Mouse (Mus musculus) liver, embryonic 12.5 days (tissue): Measurements from ENCODE around the gene Hist3h2ba. TPM values are rescaled to one million over a fixed set of nuclear protein-coding genes. Genes with fewer than 3 reads are reported as not detected.

Source experiments
- ATAC-seq: fragments of 200-750 bp; cut with Nextera tagmentation; 2 replicates; pipeline ENCODE4 v1.8.0; 2017; ENCODE audit warnings: moderate number of reproducible peaks, mild to moderate bottlenecking, moderate library complexity
- H3K27ac ChIP-seq: fragments of 300-500 bp; sonication (generic); 2 replicates; pipeline ENCODE4 v1.5.1; 2016; ENCODE audit warnings: mild to moderate bottlenecking
- H3K27me3 ChIP-seq: fragments of 300-500 bp; sonication (generic); replicated peaks from 2 replicates; pipeline ENCODE4 v1.6.1; 2016; ENCODE audit warnings: mild to moderate bottlenecking, moderate library complexity
- H3K36me3 ChIP-seq: fragments of 300-500 bp; sonication (generic); 2 replicates; pipeline ENCODE4 v1.6.1; 2016; ENCODE audit warnings: mild to moderate bottlenecking, moderate library complexity
- H3K4me1 ChIP-seq: fragments of 300-500 bp; sonication (generic); 2 replicates; pipeline ENCODE4 v1.6.1; 2016
- H3K4me2 ChIP-seq: fragments of 300-500 bp; sonication (generic); 2 replicates; pipeline ENCODE4 v1.6.1; 2016; ENCODE audit warnings: mild to moderate bottlenecking, moderate library complexity
- H3K4me3 ChIP-seq: fragments of 300-500 bp; sonication (generic); 2 replicates; pipeline ENCODE4 v1.5.1; 2016; ENCODE audit warnings: mild to moderate bottlenecking, moderate library complexity
- H3K9ac ChIP-seq: fragments of 300-500 bp; sonication (generic); 2 replicates; pipeline ENCODE4 v1.6.1; 2016; ENCODE audit warnings: mild to moderate bottlenecking, moderate library complexity
- H3K9me3 ChIP-seq: fragments of 300-500 bp; sonication (generic); replicated peaks from 2 replicates; pipeline ENCODE4 v1.6.1; 2016; ENCODE audit warnings: mild to moderate bottlenecking, moderate library complexity
- WGBS: fragments of 180-500 bp; shearing (Covaris S2); methylation state at CpG from one replicate; pipeline ENCODE4 v1.1.7; 2016; ENCODE audit not compliant: insufficient replicate concordance; 5-methylcytosine and 5-hydroxymethylcytosine counted together
- polyA plus RNA-seq: library from polyadenylated mRNA; unstranded; fragments of >200 nt; fragmentation: Nextera tagmentation; extraction: Ambion mirVana; gene quantifications from 2 replicates; pipeline ENCODE4 v1.2.1, GENCODE M21; 2016

Gene Hist3h2ba
- polyA plus RNA-seq, 1 experiment from 2014 or later: 5.7 TPM

DNA sequence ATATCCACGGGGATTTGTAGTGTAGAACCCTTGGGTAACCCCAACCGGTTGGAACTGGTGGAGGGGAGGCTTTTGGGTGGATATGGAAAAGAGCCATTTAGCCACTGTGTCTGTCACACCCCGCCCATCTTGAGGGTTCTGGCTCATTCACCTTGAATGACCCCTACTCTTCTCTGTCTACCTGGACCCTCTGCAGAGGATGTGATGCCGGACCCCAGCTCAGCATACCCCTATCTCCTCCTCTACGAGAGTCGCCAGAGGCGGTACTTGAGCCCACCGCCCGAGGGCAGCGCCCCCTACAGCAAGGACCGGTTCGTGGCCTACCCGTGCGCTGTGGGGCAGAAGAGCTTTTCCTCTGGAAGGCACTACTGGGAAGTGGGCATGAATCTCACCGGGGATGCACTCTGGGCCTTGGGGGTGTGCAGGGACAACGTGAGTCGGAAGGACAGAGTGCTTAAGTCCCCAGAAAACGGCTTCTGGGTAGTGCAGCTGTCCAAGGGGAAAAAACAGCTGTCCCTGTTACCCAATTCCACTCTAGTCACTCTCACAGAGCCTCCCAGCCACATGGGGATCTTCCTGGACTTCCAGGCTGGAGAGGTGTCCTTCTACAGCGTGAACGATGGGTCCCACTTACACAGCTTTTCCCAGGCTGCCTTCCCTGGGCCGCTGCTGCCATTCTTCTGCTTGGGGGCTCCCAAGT is 22.3 kb downstream of the Hist3h2ba start:
- no peaks in the 10 kb centered on the region for H3K9me3 ChIP-seq
- H3K27ac ChIP-seq: no peak overlapping the region; the same call in 1 of the 2 replicates
- peaks cover 50% of the 10 kb centered on the region for H3K36me3 ChIP-seq
- WGBS: 83% methylated on average over 21 of the region's 21 CpGs
- H3K27me3 ChIP-seq: no peaks in the 10 kb centered on the region
- peaks cover 54% of the 10 kb centered on the region for H3K4me1 ChIP-seq
- no peak for ATAC-seq
- no peak overlapping the region for H3K4me2 ChIP-seq
- H3K9ac ChIP-seq: no peak overlapping the region
- no peak overlapping the region for H3K4me3 ChIP-seq

- H3K4me3 ChIP-seq: no peak overlapping the region
- H3K9me3 ChIP-seq: no peaks in the 10 kb centered on the region
- no peak overlapping the region for H3K4me2 ChIP-seq
- no peak overlapping the region; the same call in 1 of the 2 replicates for H3K27ac ChIP-seq
- peaks cover 50% of the 10 kb centered on the region for H3K36me3 ChIP-seq
- WGBS: 90% methylated on average over 3 of the region's 3 CpGs
- H3K9ac ChIP-seq: no peak overlapping the region
- ATAC-seq: no peak
- H3K27me3 ChIP-seq: no peaks in the 10 kb centered on the region
- H3K4me1 ChIP-seq: peaks cover 49% of the 10 kb centered on the region
Observed at GRCm38 (mm10) chr11:58971796-58972195, 23.1 kb downstream of the Hist3h2ba start.

DNA sequence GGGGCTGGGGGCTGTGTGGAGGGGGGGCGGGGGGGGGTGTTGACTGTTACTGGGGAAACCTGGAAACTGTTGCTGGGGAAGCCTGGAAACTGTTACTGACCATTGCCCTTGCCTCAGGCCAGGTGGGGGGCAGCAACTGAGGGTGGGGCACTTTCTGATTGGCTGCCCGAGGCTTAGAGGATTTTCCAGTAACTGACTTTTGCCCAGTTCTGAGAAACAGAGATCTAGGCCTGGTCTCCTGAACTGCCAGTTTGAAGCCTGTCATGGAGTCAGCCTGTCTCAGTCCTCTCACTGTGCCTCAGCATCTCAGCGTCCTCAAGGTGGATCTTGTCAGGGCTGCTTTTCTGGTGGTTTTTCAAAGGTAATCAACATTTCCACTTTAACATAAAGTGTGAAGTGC is 25.7 kb downstream of the Hist3h2ba start:
- Histone ChIP-seq H3K27ac (no peak overlapping the region), H3K4me2 (no peak overlapping the region), H3K27me3 (no peaks in the 10 kb centered on the region), H3K4me1 (peaks cover 50% of the 10 kb centered on the region), H3K9me3 (no peaks in the 10 kb centered on the region), H3K4me3 (no peak overlapping the region), H3K36me3 (peaks cover 42% of the 10 kb centered on the region), H3K9ac (no peak overlapping the region)
- ATAC-seq: no peak
- WGBS: 55% methylated on average over 3 of the region's 3 CpGs

DNA sequence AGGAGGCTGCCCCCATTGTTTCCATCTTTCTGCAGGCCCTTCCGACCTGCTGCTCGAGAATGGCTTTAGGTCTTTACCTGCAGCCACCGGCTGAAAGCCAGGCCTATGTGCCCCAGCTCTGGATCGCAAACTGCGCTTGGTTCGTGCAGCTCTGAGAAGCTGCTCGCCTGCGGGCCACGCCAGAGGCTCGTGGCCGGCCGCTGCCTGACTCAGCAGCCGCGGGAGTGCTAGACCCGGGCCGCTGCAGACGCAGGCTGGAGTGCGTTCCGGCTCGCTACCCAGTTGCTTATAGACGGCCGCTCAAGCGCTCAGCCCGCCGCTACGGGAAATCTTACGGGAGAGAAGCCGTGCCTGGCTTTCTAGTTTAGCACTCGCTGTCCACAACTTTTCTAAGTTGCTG is 28.4 kb downstream of the Hist3h2ba start:
- ATAC-seq: peak; percentile 65
- Histone ChIP-seq H3K4me3 (peak overlapping the region; percentile 96), H3K9ac (peak overlapping the region; percentile 95), H3K27me3 (no peaks in the 10 kb centered on the region), H3K9me3 (no peaks in the 10 kb centered on the region), H3K36me3 (peaks cover 35% of the 10 kb centered on the region), H3K4me1 (peaks cover 66% of the 10 kb centered on the region), H3K4me2 (peak overlapping the region; percentile 91), H3K27ac (peak overlapping the region; percentile 88)
- under 1% methylated on average over 29 of the region's 29 CpGs for WGBS

- ATAC-seq: peak; percentile 25; the same call in 1 of the 2 replicates
- Histone ChIP-seq H3K27ac (peak overlapping the region; percentile 88), H3K4me3 (peak overlapping the region; percentile 96), H3K9me3 (no peaks in the 10 kb centered on the region), H3K4me2 (peak overlapping the region; percentile 91), H3K36me3 (peaks cover 35% of the 10 kb centered on the region), H3K4me1 (peaks cover 70% of the 10 kb centered on the region), H3K9ac (peak overlapping the region; percentile 95), H3K27me3 (no peaks in the 10 kb centered on the region)
- under 1% methylated on average over 21 of the region's 21 CpGs for WGBS
Observed at GRCm38 (mm10) chr11:58977607-58978026, 28.9 kb downstream of the Hist3h2ba start.

GRCm38 (mm10) chr11:58978027-58978705 is 29.4 kb downstream of the Hist3h2ba start, which contains the start of gene Trim11:
TSS of gene Trim11 (plus strand) at chr11:58978093.
- peak within 1 kb of the TSS; percentile 96 for H3K4me3 ChIP-seq
- peak within 1 kb of the TSS; percentile 88 for H3K27ac ChIP-seq
- peaks cover 40% of the 10 kb centered on the region for H3K36me3 ChIP-seq
- no peaks in the 10 kb centered on the region for H3K27me3 ChIP-seq
- H3K9ac ChIP-seq: peak within 1 kb of the TSS; percentile 95
- peaks cover 73% of the 10 kb centered on the region for H3K4me1 ChIP-seq
- WGBS: 1% methylated on average over 64 of the region's 64 CpGs
- peak within 1 kb of the TSS; percentile 91 for H3K4me2 ChIP-seq
- H3K9me3 ChIP-seq: no peaks in the 10 kb centered on the region
- ATAC-seq: peak; percentile 65

- 1% methylated on average over 5 of the region's 5 CpGs for WGBS
- no peaks in the 10 kb centered on the region for H3K9me3 ChIP-seq
- peak overlapping the region; percentile 88 for H3K27ac ChIP-seq
- H3K4me3 ChIP-seq: peak overlapping the region; percentile 96
- H3K9ac ChIP-seq: peak overlapping the region; percentile 95
- H3K27me3 ChIP-seq: no peaks in the 10 kb centered on the region
- H3K4me2 ChIP-seq: peak overlapping the region; percentile 91
- peaks cover 72% of the 10 kb centered on the region for H3K4me1 ChIP-seq
- peaks cover 44% of the 10 kb centered on the region for H3K36me3 ChIP-seq
- no peak for ATAC-seq
Observed at GRCm38 (mm10) chr11:58978706-58979030, 29.9 kb downstream of the Hist3h2ba start.

- H3K9ac ChIP-seq: peak overlapping the region; percentile 95
- peak overlapping the region; percentile 91 for H3K4me2 ChIP-seq
- 17% methylated on average over 3 of the region's 3 CpGs for WGBS
- no peaks in the 10 kb centered on the region for H3K27me3 ChIP-seq
- ATAC-seq: no peak
- peaks cover 49% of the 10 kb centered on the region for H3K36me3 ChIP-seq
- peak overlapping the region; percentile 88; the same call in 1 of the 2 replicates for H3K27ac ChIP-seq
- H3K4me3 ChIP-seq: peak overlapping the region; percentile 96
- H3K9me3 ChIP-seq: no peaks in the 10 kb centered on the region
- peaks cover 67% of the 10 kb centered on the region for H3K4me1 ChIP-seq
Observed at GRCm38 (mm10) chr11:58979183-58979582, 30.5 kb downstream of the Hist3h2ba start.

GRCm38 (mm10) chr11:58979661-58980060 is 30.9 kb downstream of the Hist3h2ba start:
- H3K4me1 ChIP-seq: peaks cover 62% of the 10 kb centered on the region
- peak overlapping the region; percentile 95 for H3K9ac ChIP-seq
- H3K4me2 ChIP-seq: peak overlapping the region; percentile 91
- ATAC-seq: no peak
- H3K36me3 ChIP-seq: peaks cover 49% of the 10 kb centered on the region
- peak overlapping the region; percentile 42 for H3K27ac ChIP-seq
- H3K9me3 ChIP-seq: no peaks in the 10 kb centered on the region
- no peaks in the 10 kb centered on the region for H3K27me3 ChIP-seq
- WGBS: 66% methylated on average over 7 of the region's 7 CpGs
- H3K4me3 ChIP-seq: peak overlapping the region; percentile 96

GRCm38 (mm10) chr11:58980381-58980990 is 31.8 kb downstream of the Hist3h2ba start:
- Histone ChIP-seq H3K9ac (no peak overlapping the region), H3K9me3 (no peaks in the 10 kb centered on the region), H3K4me1 (peaks cover 63% of the 10 kb centered on the region), H3K4me2 (peak overlapping the region; percentile 91), H3K4me3 (no peak overlapping the region; the same call in 1 of the 2 replicates), H3K27ac (no peak overlapping the region), H3K27me3 (no peaks in the 10 kb centered on the region), H3K36me3 (peaks cover 53% of the 10 kb centered on the region)
- no peak for ATAC-seq
- 70% methylated on average over 5 of the region's 5 CpGs for WGBS

DNA sequence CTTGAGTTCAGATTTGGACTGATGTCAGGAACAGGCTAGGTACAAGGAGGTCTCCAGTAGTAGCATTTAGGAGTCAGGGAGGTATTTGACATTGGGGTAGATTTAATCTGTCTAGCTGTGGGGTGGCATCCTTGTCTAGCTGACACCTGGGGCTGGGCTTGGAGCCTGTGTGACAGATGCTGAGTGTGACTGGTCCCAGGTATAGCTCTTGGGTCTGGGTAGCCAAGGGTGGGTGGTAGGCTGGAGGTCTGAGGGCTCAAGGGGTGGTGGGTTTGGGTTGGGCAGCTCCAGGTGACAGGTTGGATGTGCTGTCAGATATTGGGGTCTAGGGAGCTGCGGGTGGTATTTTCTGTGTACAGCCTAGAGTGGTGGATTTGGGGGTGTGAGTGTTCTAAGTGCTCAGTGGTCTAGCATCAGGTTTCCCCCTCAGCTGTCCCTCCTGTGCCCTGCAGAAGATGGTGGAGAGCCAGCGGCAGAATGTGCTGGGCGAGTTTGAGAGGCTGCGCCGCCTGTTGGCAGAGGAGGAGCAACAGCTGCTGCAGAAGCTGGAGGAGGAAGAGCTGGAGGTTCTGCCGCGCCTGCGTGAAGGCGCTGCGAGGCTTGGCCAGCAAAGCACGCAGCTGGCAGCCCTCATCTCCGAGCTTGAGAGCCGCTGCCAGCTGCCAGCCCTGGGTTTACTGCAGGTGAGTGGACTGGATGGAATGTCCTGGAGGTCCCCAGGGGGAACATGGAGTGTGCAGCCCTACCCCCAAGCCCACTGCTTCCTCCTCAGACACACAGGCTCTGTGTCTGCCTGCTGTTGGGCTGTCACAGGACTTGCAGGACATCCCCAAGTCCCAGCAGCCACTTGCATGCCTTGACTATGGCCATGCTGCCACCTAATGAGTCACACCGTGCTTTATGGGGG is 33.1 kb downstream of the Hist3h2ba start:
- Histone ChIP-seq H3K9me3 (no peaks in the 10 kb centered on the region), H3K27me3 (no peaks in the 10 kb centered on the region), H3K4me1 (peaks cover 68% of the 10 kb centered on the region), H3K4me2 (no peak overlapping the region), H3K27ac (0 out of 2 replicates have a peak overlapping the region, but pooled peaks have one; percentile 16), H3K36me3 (peaks cover 66% of the 10 kb centered on the region), H3K9ac (no peak overlapping the region), H3K4me3 (no peak overlapping the region)
- WGBS: 60% methylated on average over 14 of the region's 14 CpGs
- ATAC-seq: no peak
